Mouse (Mus musculus) MEL (cell line): Measurements from ENCODE around the gene Emp3. TPM values are rescaled to one million over a fixed set of nuclear protein-coding genes. Genes with fewer than 3 reads are reported as not detected.
A peak's percentile ranks its signal among the peaks of the same experiment; 100 is the strongest.

Experiments used
- DNase-seq: peaks from one replicate; pipeline ENCODE4 v3.0.0; 2011; ENCODE audit warnings: low read depth, low spot score
- H3K27ac ChIP-seq: 2 replicates; pipeline ENCODE4 v1.5.1; 2012; ENCODE audit warnings: low read depth, mild to moderate bottlenecking, control low read depth, low read length, moderate library complexity; ENCODE audit not compliant: control insufficient read depth
- H3K27me3 ChIP-seq, 2 experiments: fragments of 150-350 bp in 1 of 2; sonication (generic) in 1 of 2; 2 replicates each; pipeline ENCODE4 v1.6.1; 2012; ENCODE audit warnings: low read length in 2 of 2, mild to moderate bottlenecking in 2 of 2, improper control_type of control experiment in 1 of 2, moderate library complexity in 1 of 2; ENCODE audit not compliant: insufficient read depth in 2 of 2, control insufficient read depth in 1 of 2
- H3K36me3 ChIP-seq, 2 experiments: 2 replicates each; pipeline ENCODE4 v1.6.1; 2012 to 2014; ENCODE audit warnings: low read length in 2 of 2, improper control_type of control experiment in 1 of 2, inconsistent platforms in 1 of 2, mild to moderate bottlenecking in 1 of 2; ENCODE audit not compliant: insufficient read depth in 2 of 2, control insufficient read depth in 1 of 2
- H3K4me1 ChIP-seq, 2 experiments: fragments of 150-350 bp in 1 of 2; sonication (generic) in 1 of 2; 2 replicates each; pipeline ENCODE4 v1.6.1; 2012; ENCODE audit warnings: low read length in 2 of 2, improper control_type of control experiment in 1 of 2, mild to moderate bottlenecking in 1 of 2; ENCODE audit not compliant: insufficient read depth in 2 of 2, control insufficient read depth in 1 of 2
- H3K4me3 ChIP-seq, 2 experiments: fragments of 150-350 bp in 1 of 2; sonication (generic) in 1 of 2; 2 replicates each; pipeline ENCODE4 v1.5.1; 2012; ENCODE audit warnings: low read depth in 2 of 2, low read length in 2 of 2, mild to moderate bottlenecking in 2 of 2, moderate library complexity in 2 of 2, control low read depth in 1 of 2, improper control_type of control experiment in 1 of 2; ENCODE audit not compliant: control insufficient read depth in 1 of 2, insufficient read depth in 1 of 2
- H3K79me2 ChIP-seq: 2 replicates; pipeline ENCODE4 v1.6.1; 2012; ENCODE audit warnings: mild to moderate bottlenecking, low read length, moderate library complexity; ENCODE audit not compliant: control insufficient read depth, poor library complexity, insufficient read depth
- H3K9ac ChIP-seq: 2 replicates; pipeline ENCODE4 v1.6.1; 2012; ENCODE audit warnings: low read depth, mild to moderate bottlenecking, control low read depth, low read length, moderate library complexity; ENCODE audit not compliant: control insufficient read depth, poor library complexity, severe bottlenecking
- H3K9me3 ChIP-seq: fragments of 150-350 bp; sonication (generic); replicated peaks from 2 replicates; pipeline ENCODE4 v1.6.1; 2012; ENCODE audit warnings: mild to moderate bottlenecking, low read length, improper control_type of control experiment, moderate library complexity; ENCODE audit not compliant: insufficient read depth
- CHD2 ChIP-seq: IDR thresholded peaks from 2 replicates; pipeline ENCODE4 v1.6.1; 2011; ENCODE audit warnings: low read length, improper control_type of control experiment
- CTCF ChIP-seq, 3 experiments: IDR thresholded peaks in 2 of 3; conservative IDR thresholded peaks in 1 of 3; 2 replicates each; pipeline ENCODE4 v1.5.1; 2011 to 2012; ENCODE audit warnings: low read length in 3 of 3, low read depth in 2 of 3, mild to moderate bottlenecking in 2 of 3, improper control_type of control experiment in 1 of 3, inconsistent platforms in 1 of 3, mixed read lengths in 1 of 3, moderate library complexity in 1 of 3; ENCODE audit not compliant: control insufficient read depth in 1 of 3, insufficient read depth in 1 of 3, poor library complexity in 1 of 3, severe bottlenecking in 1 of 3
- E2F4 ChIP-seq: IDR thresholded peaks from 2 replicates; pipeline ENCODE4 v1.6.1; 2011; ENCODE audit warnings: low read depth, low read length, improper control_type of control experiment, borderline replicate concordance
- ETS1 ChIP-seq: IDR thresholded peaks from 2 replicates; pipeline ENCODE4 v1.6.1; 2012; ENCODE audit warnings: low read depth, mild to moderate bottlenecking, inconsistent platforms, low read length, improper control_type of control experiment, moderate library complexity
- GABPA ChIP-seq: IDR thresholded peaks from 2 replicates; pipeline ENCODE4 v1.6.1; 2012; ENCODE audit warnings: low read depth, mild to moderate bottlenecking, inconsistent platforms, low read length, improper control_type of control experiment, moderate library complexity
- HCFC1 ChIP-seq: IDR thresholded peaks from 2 replicates; pipeline ENCODE4 v1.6.1; 2012; ENCODE audit warnings: low read depth, mild to moderate bottlenecking, inconsistent platforms, low read length, improper control_type of control experiment, moderate library complexity
- JUND ChIP-seq: IDR thresholded peaks from 2 replicates; pipeline ENCODE4 v1.6.1; 2011; ENCODE audit warnings: low read depth, mild to moderate bottlenecking, improper control_type of control experiment, low read length
- KAT2A ChIP-seq: conservative IDR thresholded peaks from 2 replicates; pipeline ENCODE4 v1.6.1; 2012; ENCODE audit warnings: low read depth, low read length, improper control_type of control experiment, inconsistent platforms
- MAFK ChIP-seq: IDR thresholded peaks from 2 replicates; pipeline ENCODE4 v1.6.1; 2011; ENCODE audit warnings: low read depth, mild to moderate bottlenecking, low read length, improper control_type of control experiment, borderline replicate concordance
- MAX ChIP-seq: IDR thresholded peaks from 2 replicates; pipeline ENCODE4 v1.6.1; 2011; ENCODE audit warnings: low read length, improper control_type of control experiment
- MYC ChIP-seq: IDR thresholded peaks from 2 replicates; pipeline ENCODE4 v1.6.1; 2011; ENCODE audit warnings: low read depth, mild to moderate bottlenecking, low read length, improper control_type of control experiment, moderate library complexity
- POLR2AphosphoS2 ChIP-seq: IDR thresholded peaks from 2 replicates; pipeline ENCODE4 v1.6.1; 2011; ENCODE audit warnings: low read length, improper control_type of control experiment
- RAD21 ChIP-seq: IDR thresholded peaks from 2 replicates; pipeline ENCODE4 v1.6.1; 2011; ENCODE audit warnings: mild to moderate bottlenecking, low read depth, low read length, improper control_type of control experiment
- RCOR1 ChIP-seq: IDR thresholded peaks from 2 replicates; pipeline ENCODE4 v1.6.1; 2012; ENCODE audit warnings: low read depth, mild to moderate bottlenecking, inconsistent platforms, low read length, improper control_type of control experiment
- SIN3A ChIP-seq: IDR thresholded peaks from 2 replicates; pipeline ENCODE4 v1.6.1; 2012; ENCODE audit warnings: low read length, improper control_type of control experiment, inconsistent platforms
- SMC3 ChIP-seq: IDR thresholded peaks from 2 replicates; pipeline ENCODE4 v1.6.1; 2011; ENCODE audit warnings: low read depth, low read length, improper control_type of control experiment
- TAL1 ChIP-seq: IDR thresholded peaks from 2 replicates; pipeline ENCODE4 v1.6.1; 2012; ENCODE audit warnings: mild to moderate bottlenecking, inconsistent platforms, low read length, moderate library complexity, mixed read lengths
- TBP ChIP-seq: IDR thresholded peaks from 2 replicates; pipeline ENCODE4 v1.8.0; 2011; ENCODE audit warnings: low read depth, low read length, improper control_type of control experiment
- USF1 ChIP-seq: IDR thresholded peaks from 2 replicates; pipeline ENCODE4 v1.6.1; 2014; ENCODE audit warnings: low read depth, mild to moderate bottlenecking, inconsistent platforms, low read length, improper control_type of control experiment, moderate library complexity
- ZKSCAN1 ChIP-seq: IDR thresholded peaks from 2 replicates; pipeline ENCODE4 v1.6.1; 2012; ENCODE audit warnings: low read depth, mild to moderate bottlenecking, inconsistent platforms, low read length, improper control_type of control experiment, moderate library complexity
- ZMIZ1 ChIP-seq: IDR thresholded peaks from 2 replicates; pipeline ENCODE4 v1.6.1; 2012; ENCODE audit warnings: low read depth, mild to moderate bottlenecking, inconsistent platforms, low read length, improper control_type of control experiment, moderate library complexity
- ZNF384 ChIP-seq: IDR thresholded peaks from 2 replicates; pipeline ENCODE4 v1.6.1; 2012; ENCODE audit warnings: low read depth, mild to moderate bottlenecking, inconsistent platforms, low read length, improper control_type of control experiment
- polyA plus RNA-seq, 2 experiments: library from polyadenylated mRNA; stranded (reverse) in 1 of 2; unstranded in 1 of 2; fragments of >175 nt in 1 of 2; fragments of >200 nt in 1 of 2; gene quantifications; 2 replicates each; pipeline versions ENCODE4 v1.2.1 to v1.2.4; 2012; ENCODE audit warnings: low replicate concordance in 2 of 2, low read depth in 1 of 2; ENCODE audit not compliant: insufficient read length in 2 of 2, insufficient read depth in 1 of 2, missing spikeins in 1 of 2
- total RNA-seq: library from RNA; depleted of rRNA; stranded (reverse); fragments of 300-350 nt; gene quantifications from 2 replicates; pipeline ENCODE4 v1.2.3, GENCODE M21; 2012

Emp3 gene
- total and polyA plus RNA-seq, 3 experiments = 75.0 to 111 TPM; not detected in 1

DNA sequence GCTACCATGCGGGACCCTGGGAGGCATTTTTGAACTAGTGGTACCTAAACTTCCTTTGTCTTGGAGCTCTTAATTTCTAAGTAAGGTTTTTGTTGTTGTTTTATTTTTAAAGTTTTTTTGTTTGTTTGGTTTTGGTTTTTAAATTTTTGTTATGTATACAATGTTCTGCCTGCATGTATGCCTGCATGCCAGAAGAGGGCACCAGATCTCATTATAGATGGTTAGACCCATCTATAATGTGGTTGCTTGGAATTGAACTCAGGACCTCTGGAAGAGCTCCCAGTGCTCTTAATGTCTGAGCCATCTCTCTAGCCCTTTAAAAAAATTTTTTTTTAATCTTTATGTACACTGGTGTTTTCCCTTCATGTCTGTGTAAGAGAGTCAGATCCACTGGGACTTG is 8.5 kb upstream of the Emp3 start:
- no peak for TF ChIP-seq USF1
- TF ChIP-seq SMC3 = peak; percentile 28; the same call in 1 of the 2 replicates
- TF ChIP-seq CTCF (IDR thresholded peaks at IDR 0.05 in 2 of 3, conservative IDR thresholded peaks at IDR 0.05 in 1 of 3; ENCODE audit: control insufficient read depth in 1 of 3, insufficient read depth in 1 of 3, low read depth in 2 of 3, low read length in 3 of 3, poor library complexity in 1 of 3, severe bottlenecking in 1 of 3) = peak in 2 of 3 experiments; percentile 22 to 34; a peak in 1 of 6 replicates
- Histone ChIP-seq H3K9ac (no peak overlapping the region), H3K27ac (no peak overlapping the region), H3K36me3 (peaks cover 0 to 5% of the 10 kb centered on the region in 2 experiments; a peak in 2 of 4 replicates), H3K79me2 (no peaks in the 10 kb centered on the region), H3K27me3 (no peaks in the 10 kb centered on the region), H3K4me3 (no peak overlapping the region), H3K4me1 (peaks cover 4 to 5% of the 10 kb centered on the region in 2 experiments), H3K9me3 (no peaks in the 10 kb centered on the region)
- no peak for DNase-seq

DNA sequence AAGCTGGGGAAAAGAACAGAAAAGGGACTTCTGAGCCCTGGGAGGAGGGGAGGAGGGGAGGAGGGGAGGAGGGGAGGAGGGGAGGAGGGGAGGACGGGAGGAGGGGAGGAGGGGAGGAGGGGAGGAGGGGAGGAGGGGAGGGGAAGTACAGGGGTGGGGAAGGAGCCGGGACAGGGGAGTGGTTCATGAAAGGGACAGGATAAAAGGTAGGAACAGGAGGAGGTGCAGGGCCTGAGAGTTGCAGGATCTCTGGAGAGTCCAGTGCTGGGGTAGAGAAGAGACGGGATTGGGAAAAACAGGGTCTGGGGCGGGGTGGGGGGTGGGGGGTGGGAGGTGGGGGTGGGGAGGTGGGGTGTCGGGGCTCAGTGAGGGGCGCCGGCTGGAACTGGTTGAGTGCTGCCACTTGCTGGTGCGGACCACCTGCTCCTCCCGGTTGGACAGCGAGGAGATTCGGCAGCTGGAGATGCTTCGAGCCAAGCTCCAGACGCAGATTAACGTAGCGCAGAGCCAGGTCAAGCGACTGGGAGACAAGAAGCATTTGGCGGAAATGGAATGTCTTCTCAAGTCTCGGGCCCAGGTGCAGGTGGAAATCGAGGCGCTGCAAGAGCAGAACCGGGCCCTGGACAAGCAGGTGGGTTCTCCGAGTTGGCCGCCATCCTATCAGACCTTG is 7.6 kb upstream of the Emp3 start:
- no peaks in the 10 kb centered on the region for H3K27me3 ChIP-seq
- no peaks in the 10 kb centered on the region for H3K79me2 ChIP-seq
- no peak overlapping the region for H3K9ac ChIP-seq
- peaks cover 0 to 5% of the 10 kb centered on the region in 2 experiments; a peak in 2 of 4 replicates for H3K36me3 ChIP-seq
- H3K27ac ChIP-seq = no peak overlapping the region
- no peak for DNase-seq
- H3K4me3 ChIP-seq = no peak overlapping the region
- no peak for TF ChIP-seq TAL1
- TF ChIP-seq SIN3A = no peak
- no peak for TF ChIP-seq MAX
- TF ChIP-seq TBP = no peak
- TF ChIP-seq ETS1 = no peak
- TF ChIP-seq JUND = no peak
- no peak for TF ChIP-seq MYC
- TF ChIP-seq ZMIZ1 = no peak
- TF ChIP-seq USF1 = no peak
- TF ChIP-seq RAD21 = no peak
- no peak for TF ChIP-seq E2F4
- no peak for TF ChIP-seq CHD2
- no peak for TF ChIP-seq RCOR1
- no peak for TF ChIP-seq ZNF384
- TF ChIP-seq GABPA = no peak
- TF ChIP-seq ZKSCAN1 = no peak
- no peak for TF ChIP-seq MAFK
- TF ChIP-seq KAT2A = no peak
- no peak for TF ChIP-seq HCFC1
- TF ChIP-seq POLR2AphosphoS2 = no peak
- H3K9me3 ChIP-seq = no peaks in the 10 kb centered on the region
- peaks cover 4 to 5% of the 10 kb centered on the region in 2 experiments for H3K4me1 ChIP-seq
